Comparison of ENCODE assay signal across 7 mouse cellular contexts in the genomic region with DNA sequence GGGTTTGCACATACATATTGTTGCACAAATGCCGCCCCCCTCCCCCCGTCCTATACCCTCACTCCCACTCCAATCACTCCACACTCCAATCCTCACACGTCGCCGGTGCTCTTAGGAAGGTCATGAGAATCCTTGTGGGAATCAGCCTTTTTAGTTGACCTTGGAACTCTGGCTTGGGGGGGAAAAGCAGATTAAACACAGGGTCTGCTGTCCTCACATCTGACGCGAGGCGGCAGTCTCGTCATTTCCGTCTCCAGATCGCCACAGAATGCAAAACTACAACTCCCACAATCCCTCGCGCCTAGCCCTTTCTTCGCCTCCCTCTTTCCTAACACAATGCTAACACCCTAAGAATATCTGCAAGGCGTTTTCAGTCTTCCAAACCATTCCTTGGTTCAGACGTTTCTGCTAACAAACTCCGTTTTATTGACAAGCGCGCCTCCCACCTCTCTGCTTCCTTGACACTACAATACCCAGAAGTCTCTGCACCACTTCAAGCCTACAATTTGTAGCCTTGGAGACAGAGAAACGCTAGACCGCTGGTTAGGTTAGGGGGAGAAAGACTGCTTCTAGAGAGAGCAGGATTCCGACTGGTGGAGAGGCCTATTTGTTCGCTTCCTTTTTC. TPM values are rescaled to one million over a fixed set of nuclear protein-coding genes. Genes with fewer than 3 reads are reported as not detected.
DNase-seq lines count a peak whose midpoint lies in the region; ATAC-seq lines count a peak whose summit lies in the region.

No protein-coding gene starts in this region.

- peak; percentile 85 for DNase-seq in adrenal gland, postnatal 14 days
- peak; percentile 85 for DNase-seq in embryonic facial prominence, embryonic 10.5 days (ENCODE audit: low spot score)
- peak; percentile 97 for DNase-seq in heart, adult 11 months
- peak; percentile 86 for DNase-seq in kidney, adult 18-20 months
- peak; percentile 90 for DNase-seq in limb, embryonic 11.5 days (ENCODE audit: low spot score)
- DNase-seq in midbrain, embryonic 14.5 days = peak; percentile 94
- DNase-seq in spleen, adult 18-20 months = peak; percentile 59 to 76

- H3K4me2 ChIP-seq in limb, embryonic 11.5 days (ENCODE audit: low read depth, severe bottlenecking) = peak overlapping the region; percentile 50
- H3K4me2 ChIP-seq in midbrain, embryonic 14.5 days (ENCODE audit: low read length) = peak overlapping the region; percentile 58

- ATAC-seq in limb, embryonic 11.5 days (ENCODE audit: insufficient number of reproducible peaks, low FRiP score, low TSS enrichment, low read depth) = peak; percentile 73
- peak; percentile 69 for ATAC-seq in midbrain, embryonic 14.5 days (ENCODE audit: low FRiP score, low TSS enrichment)

- peak overlapping the region; percentile 64 for H3K4me3 ChIP-seq in embryonic facial prominence, embryonic 10.5 days
- H3K4me3 ChIP-seq in limb, embryonic 11.5 days (ENCODE audit: low read depth, low read length) = peak overlapping the region; percentile 43
- H3K4me3 ChIP-seq in midbrain, embryonic 14.5 days (replicated peaks; ENCODE audit: low read depth, low read length) = peak overlapping the region; percentile 47

- peak overlapping the region; percentile 88 for H3K27ac ChIP-seq in embryonic facial prominence, embryonic 10.5 days (replicated peaks)
- peak overlapping the region; percentile 51 for H3K27ac ChIP-seq in limb, embryonic 11.5 days (replicated peaks; ENCODE audit: low read depth, low read length)
- peak overlapping the region; percentile 91 for H3K27ac ChIP-seq in midbrain, embryonic 14.5 days (replicated peaks; ENCODE audit: low read depth, low read length)

- H3K9me3 ChIP-seq in embryonic facial prominence, embryonic 10.5 days = no peaks in the 10 kb centered on the region
- no peaks in the 10 kb centered on the region for H3K9me3 ChIP-seq in limb, embryonic 11.5 days (ENCODE audit: control insufficient read depth, low read length)
- no peaks in the 10 kb centered on the region for H3K9me3 ChIP-seq in midbrain, embryonic 14.5 days (ENCODE audit: control insufficient read depth, low read length)

- H3K4me1 ChIP-seq in embryonic facial prominence, embryonic 10.5 days = peaks cover 18% of the 10 kb centered on the region
- no peaks in the 10 kb centered on the region for H3K4me1 ChIP-seq in limb, embryonic 11.5 days (ENCODE audit: control insufficient read depth, insufficient read depth, low read length)
- peaks cover 13% of the 10 kb centered on the region for H3K4me1 ChIP-seq in midbrain, embryonic 14.5 days (ENCODE audit: control insufficient read depth, insufficient read depth, low read length)

- no peaks in the 10 kb centered on the region for H3K27me3 ChIP-seq in embryonic facial prominence, embryonic 10.5 days (replicated peaks; ENCODE audit: low read depth, poor library complexity, severe bottlenecking)
- H3K27me3 ChIP-seq in limb, embryonic 11.5 days (ENCODE audit: control insufficient read depth, insufficient read depth, low read length) = no peaks in the 10 kb centered on the region
- H3K27me3 ChIP-seq in midbrain, embryonic 14.5 days (ENCODE audit: control insufficient read depth, insufficient read depth, low read length) = no peaks in the 10 kb centered on the region

- H3K9ac ChIP-seq in limb, embryonic 11.5 days (ENCODE audit: low read length) = peak overlapping the region; percentile 48
- peak overlapping the region; percentile 54 for H3K9ac ChIP-seq in midbrain, embryonic 14.5 days (replicated peaks; ENCODE audit: low read length)

- 1% methylated on average over 23 of the region's 23 CpGs for WGBS in embryonic facial prominence, embryonic 10.5 days
- WGBS in limb, embryonic 11.5 days = under 1% methylated on average over 23 of the region's 23 CpGs
- under 1% methylated on average over 23 of the region's 23 CpGs for WGBS in midbrain, embryonic 14.5 days

- no peaks in the 10 kb centered on the region for H3K36me3 ChIP-seq in embryonic facial prominence, embryonic 10.5 days (replicated peaks)
- no peaks in the 10 kb centered on the region for H3K36me3 ChIP-seq in limb, embryonic 11.5 days (ENCODE audit: control insufficient read depth, insufficient read depth, low read length)
- no peaks in the 10 kb centered on the region for H3K36me3 ChIP-seq in midbrain, embryonic 14.5 days (ENCODE audit: control insufficient read depth, insufficient read depth, low read length)

RNA-seq across cellular contexts. Expression of gene Zfp667, which starts 2.8 kb away (rescaled TPM):
- 7.1 and 7.2 TPM in 2 replicates for total RNA-seq in adrenal gland, postnatal 14 days (2021)
- 6.0 and 6.6 TPM in 2 replicates for polyA plus RNA-seq in embryonic facial prominence, embryonic 10.5 days (2016; fragmentation: Nextera tagmentation; extraction: Ambion mirVana)
- polyA plus RNA-seq in limb, embryonic 11.5 days (2014; fragmentation: Nextera tagmentation; extraction: Ambion mirVana) = 7.4 and 9.0 TPM in 2 replicates
- 13.9 and 15.7 TPM in 2 replicates for polyA plus RNA-seq in midbrain, embryonic 14.5 days (2014; fragmentation: Nextera tagmentation; extraction: Ambion mirVana)

RNA-seq across cellular contexts. Expression of gene Epp13, which starts 31.1 kb away (rescaled TPM):
- total RNA-seq in adrenal gland, postnatal 14 days (2021) = not detected in 2 replicates
- polyA plus RNA-seq in embryonic facial prominence, embryonic 10.5 days (2016; fragmentation: Nextera tagmentation; extraction: Ambion mirVana) = not detected in 2 replicates
- not detected in 2 replicates for polyA plus RNA-seq in limb, embryonic 11.5 days (2014; fragmentation: Nextera tagmentation; extraction: Ambion mirVana)
- not detected in 2 replicates for polyA plus RNA-seq in midbrain, embryonic 14.5 days (2014; fragmentation: Nextera tagmentation; extraction: Ambion mirVana)

RNA-seq across cellular contexts. Expression of gene Zfp583, which starts 47.5 kb away (rescaled TPM):
- total RNA-seq in adrenal gland, postnatal 14 days (2021) = 3.1 and 3.4 TPM in 2 replicates
- 7.1 and 7.6 TPM in 2 replicates for polyA plus RNA-seq in embryonic facial prominence, embryonic 10.5 days (2016; fragmentation: Nextera tagmentation; extraction: Ambion mirVana)
- polyA plus RNA-seq in limb, embryonic 11.5 days (2014; fragmentation: Nextera tagmentation; extraction: Ambion mirVana) = 6.9 and 7.8 TPM in 2 replicates
- polyA plus RNA-seq in midbrain, embryonic 14.5 days (2014; fragmentation: Nextera tagmentation; extraction: Ambion mirVana) = 12.7 and 13.4 TPM in 2 replicates

RNA-seq across cellular contexts. Expression of gene Gm3854, which starts 60.0 kb away (rescaled TPM):
- 0.48 and 0.71 TPM in 2 replicates for total RNA-seq in adrenal gland, postnatal 14 days (2021)
- polyA plus RNA-seq in embryonic facial prominence, embryonic 10.5 days (2016; fragmentation: Nextera tagmentation; extraction: Ambion mirVana) = 2.3 and 3.1 TPM in 2 replicates
- polyA plus RNA-seq in limb, embryonic 11.5 days (2014; fragmentation: Nextera tagmentation; extraction: Ambion mirVana) = 2.2 and 2.3 TPM in 2 replicates
- 5.5 and 5.7 TPM in 2 replicates for polyA plus RNA-seq in midbrain, embryonic 14.5 days (2014; fragmentation: Nextera tagmentation; extraction: Ambion mirVana)

Comparison
In these comparisons a context has a peak if more than half of its experiments do, and no peak if none do; other contexts are left out.
1. Peak in every context shown above with its lines: DNase-seq, ATAC-seq, H3K4me3 ChIP-seq and H3K27ac ChIP-seq.